Mouse (Mus musculus) liver, adult 2 months (tissue): ENCODE data around the gene Abca5. TPM values are rescaled to one million over a fixed set of nuclear protein-coding genes. Genes with fewer than 3 reads are reported as not detected.
A peak's percentile ranks its signal among the peaks of the same experiment; 100 is the strongest.

Experiments used
- DNase-seq: peaks from one replicate; pipeline ENCODE4 v3.0.0-alpha.2; 2011; ENCODE audit warnings: low read depth, low spot score; ENCODE audit errors: extremely low read depth
- H3K27ac ChIP-seq: fragments of 200-500 bp; replicated peaks from 2 replicates; pipeline ENCODE4 v1.5.1; 2012; ENCODE audit warnings: low read depth, mild to moderate bottlenecking, control low read depth, inconsistent platforms, low read length; ENCODE audit not compliant: insufficient read depth
- H3K27me3 ChIP-seq: fragments of 200-500 bp; 2 replicates; pipeline ENCODE4 v1.6.1; 2012; ENCODE audit warnings: mild to moderate bottlenecking, moderate library complexity, low read length, inconsistent platforms; ENCODE audit not compliant: control insufficient read depth, insufficient read depth
- H3K36me3 ChIP-seq: fragments of 200-500 bp; 2 replicates; pipeline ENCODE4 v1.6.1; 2012; ENCODE audit warnings: low read length, inconsistent platforms; ENCODE audit not compliant: control insufficient read depth, insufficient read depth
- H3K4me1 ChIP-seq: fragments of 200-500 bp; 2 replicates; pipeline ENCODE4 v1.6.1; 2011; ENCODE audit warnings: low read length; ENCODE audit not compliant: control insufficient read depth, insufficient read depth
- H3K4me3 ChIP-seq: fragments of 200-500 bp; 2 replicates; pipeline ENCODE4 v1.5.1; 2011; ENCODE audit warnings: low read depth, mild to moderate bottlenecking, control low read depth, low read length, moderate library complexity; ENCODE audit not compliant: insufficient read depth
- H3K79me2 ChIP-seq: fragments of 200-500 bp; 2 replicates; pipeline ENCODE4 v1.6.1; 2012; ENCODE audit warnings: inconsistent platforms, mild to moderate bottlenecking, low read length, moderate library complexity; ENCODE audit not compliant: control insufficient read depth, insufficient read depth
- H3K9ac ChIP-seq: fragments of 200-500 bp; 2 replicates; pipeline ENCODE4 v1.6.1; 2012; ENCODE audit warnings: low read depth, mild to moderate bottlenecking, control low read depth, inconsistent platforms, low read length
- CTCF ChIP-seq: fragments of 200-500 bp; IDR thresholded peaks from 2 replicates; pipeline ENCODE4 v1.5.1; 2011; ENCODE audit warnings: low read depth, low read length, control low read depth
- POLR2A ChIP-seq: fragments of 200-500 bp; IDR thresholded peaks from 2 replicates; pipeline ENCODE4 v1.6.1; 2011; ENCODE audit warnings: low read length, control low read depth; ENCODE audit not compliant: insufficient read depth; ENCODE audit errors: extremely low read depth
- WGBS: fragments of 180-500 bp; shearing (Covaris S2); methylation state at CpG from one replicate; pipeline ENCODE4 v1.1.7; 2018; 5-methylcytosine and 5-hydroxymethylcytosine counted together
- polyA plus RNA-seq: library from polyadenylated mRNA; depleted of rRNA; stranded (reverse); fragments of >200 nt; gene quantifications from 2 replicates; pipeline ENCODE4 v1.2.3, GENCODE M21; 2012
- total RNA-seq: library from RNA; depleted of rRNA; stranded (reverse); fragments of >200 nt; gene quantifications from 2 replicates; pipeline ENCODE4 v1.2.3, GENCODE M21; 2014

The Abca5 gene
- total and polyA plus RNA-seq, 2 experiments, result 0.49 to 4.0 TPM

DNA sequence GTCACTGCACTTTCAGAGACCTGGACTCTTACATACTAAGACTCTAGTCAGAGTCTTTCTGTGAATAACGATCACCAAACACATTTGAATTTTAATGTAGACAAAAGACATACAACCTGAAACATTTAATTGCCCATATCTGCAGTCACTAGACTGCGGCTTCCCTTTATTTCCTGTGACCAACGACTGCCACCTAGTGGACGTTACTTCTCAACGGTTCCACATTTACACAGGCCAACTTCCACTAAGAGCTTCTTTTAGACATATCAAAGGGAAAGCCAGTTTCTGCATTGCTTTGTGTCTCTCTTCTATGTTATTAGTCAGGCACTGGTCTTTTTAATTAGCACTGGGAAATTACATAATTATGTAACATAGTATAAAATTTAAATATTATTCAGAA, 65.8 kb downstream of the Abca5 start:
- Histone ChIP-seq H3K27ac (no peak overlapping the region), H3K79me2 (no peaks in the 10 kb centered on the region), H3K27me3 (no peaks in the 10 kb centered on the region), H3K36me3 (no peaks in the 10 kb centered on the region), H3K9ac (no peak overlapping the region), H3K4me1 (peaks cover 4% of the 10 kb centered on the region; the same call in 1 of the 2 replicates), H3K4me3 (no peak overlapping the region)
- DNase-seq, result peak; percentile 66
- WGBS, result 1% methylated on average over 5 of the region's 5 CpGs
- TF ChIP-seq CTCF, result 0 out of 2 replicates have a peak, but pooled peaks have one; percentile 30
- TF ChIP-seq POLR2A, result no peak

DNA sequence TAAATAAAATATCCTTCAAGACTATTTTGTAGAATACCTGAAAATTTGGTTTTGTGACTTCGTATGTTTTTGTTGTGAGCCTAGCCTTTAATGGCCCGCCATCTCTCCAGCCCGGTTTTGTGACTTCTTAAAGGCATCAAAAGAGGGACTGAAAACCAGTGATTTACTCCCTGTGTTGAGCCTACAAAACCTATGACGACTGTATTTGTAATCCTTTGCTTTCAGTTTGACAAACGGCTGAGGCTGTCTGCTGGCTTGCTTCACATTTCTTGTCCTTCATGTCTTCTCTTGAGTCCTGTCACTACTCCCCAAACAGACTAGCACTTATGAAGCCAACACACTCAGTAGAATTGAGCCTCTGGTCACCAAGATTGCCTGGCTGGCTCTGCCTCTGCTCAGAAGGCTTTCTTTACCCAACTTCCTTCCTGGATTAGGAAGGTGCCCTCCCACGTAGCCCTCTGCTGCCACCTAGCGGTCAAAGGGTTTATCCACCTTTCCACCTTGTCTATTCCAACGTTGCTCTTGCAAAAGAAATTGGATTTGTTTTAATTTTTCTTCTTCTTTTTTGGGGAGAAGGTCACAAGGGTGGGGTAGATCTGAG, 69.2 kb downstream of the Abca5 start:
- Histone ChIP-seq H3K79me2 (no peaks in the 10 kb centered on the region), H3K4me1 (peaks cover 4% of the 10 kb centered on the region; the same call in 1 of the 2 replicates), H3K9ac (peak overlapping the region; percentile 68), H3K27me3 (no peaks in the 10 kb centered on the region), H3K36me3 (no peaks in the 10 kb centered on the region), H3K27ac (peak overlapping the region; percentile 63), H3K4me3 (peak overlapping the region; percentile 17)
- peak; percentile 80 for DNase-seq
- WGBS, result 24% methylated on average over 8 of the region's 8 CpGs
- TF ChIP-seq POLR2A, result no peak
- peak; percentile 89 for TF ChIP-seq CTCF

DNA sequence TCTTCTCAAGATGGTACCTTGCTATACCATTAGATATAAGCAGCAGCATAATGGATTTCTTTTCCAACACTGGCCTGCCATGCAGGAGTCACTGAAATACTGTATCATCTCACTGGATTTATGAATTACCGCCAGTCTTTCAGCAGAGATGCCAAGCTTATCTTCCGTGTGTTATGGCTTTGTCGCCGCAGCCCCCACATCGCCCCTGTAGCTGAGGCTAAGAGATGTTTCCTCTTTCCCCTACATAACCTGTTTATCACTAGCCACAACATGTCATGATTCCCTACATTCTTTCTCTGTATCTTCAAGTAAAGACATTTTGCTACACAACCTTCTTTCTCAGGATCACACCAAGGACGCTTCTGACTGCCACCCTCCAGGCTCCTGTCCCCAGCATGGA, 70.3 kb downstream of the Abca5 start:
- Histone ChIP-seq H3K27me3 (no peaks in the 10 kb centered on the region), H3K9ac (no peak overlapping the region), H3K79me2 (no peaks in the 10 kb centered on the region), H3K27ac (no peak overlapping the region), H3K4me1 (peaks cover 4% of the 10 kb centered on the region; the same call in 1 of the 2 replicates), H3K4me3 (no peak overlapping the region), H3K36me3 (no peaks in the 10 kb centered on the region)
- 97% methylated on average over 6 of the region's 6 CpGs for WGBS
- DNase-seq, result no peak
- TF ChIP-seq CTCF (no peak), POLR2A (no peak)

DNA sequence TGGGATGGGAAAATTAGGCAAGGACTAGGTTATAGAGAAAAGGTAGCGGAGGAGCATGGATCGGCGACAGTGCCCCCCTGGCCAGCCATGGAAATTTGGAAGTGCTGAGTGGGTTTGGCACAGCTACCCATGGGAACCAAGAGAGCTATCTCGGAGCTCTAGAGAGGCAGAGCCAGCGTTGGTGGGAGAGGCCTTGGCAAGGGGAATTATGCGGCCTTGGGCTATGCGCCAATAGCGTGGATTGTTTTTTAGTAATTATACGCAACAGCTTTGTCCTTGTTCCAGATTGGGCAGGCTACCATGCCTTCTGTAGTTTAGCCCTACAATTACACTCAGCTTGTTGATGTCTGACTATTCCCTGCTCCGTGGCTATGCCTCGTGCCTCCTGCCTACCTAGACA, 70.8 kb downstream of the Abca5 start:
- H3K27me3 ChIP-seq, result no peaks in the 10 kb centered on the region
- 72% methylated on average over 11 of the region's 11 CpGs for WGBS
- no peaks in the 10 kb centered on the region for H3K36me3 ChIP-seq
- H3K4me3 ChIP-seq, result no peak overlapping the region
- no peak overlapping the region for H3K27ac ChIP-seq
- H3K4me1 ChIP-seq, result peaks cover 4% of the 10 kb centered on the region; the same call in 1 of the 2 replicates
- TF ChIP-seq CTCF, result no peak
- TF ChIP-seq POLR2A, result no peak
- DNase-seq, result no peak
- no peaks in the 10 kb centered on the region for H3K79me2 ChIP-seq
- no peak overlapping the region for H3K9ac ChIP-seq

DNA sequence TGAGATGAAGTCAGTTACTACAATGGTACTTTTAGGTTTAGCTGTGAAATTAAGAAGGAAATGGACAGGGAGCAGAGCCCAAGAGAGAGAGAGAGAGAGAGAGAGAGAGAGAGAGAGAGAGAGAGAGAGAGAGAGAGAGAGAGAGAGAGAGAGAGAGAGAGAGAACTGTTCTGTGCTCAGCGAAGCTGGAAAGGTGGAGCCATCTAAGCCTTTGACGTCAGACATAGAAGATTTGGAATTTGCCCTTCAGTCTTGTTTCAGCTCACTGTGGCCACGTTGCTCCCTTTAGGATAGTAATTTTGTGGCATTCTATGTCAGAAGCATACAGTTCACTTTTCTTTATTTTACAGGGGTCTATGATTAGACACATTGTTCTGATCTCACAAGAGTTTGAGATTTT, 75.6 kb downstream of the Abca5 start:
- DNase-seq, result peak; percentile 78
- Histone ChIP-seq H3K27ac (no peak overlapping the region), H3K9ac (no peak overlapping the region), H3K4me3 (no peak overlapping the region), H3K27me3 (no peaks in the 10 kb centered on the region), H3K79me2 (no peaks in the 10 kb centered on the region), H3K36me3 (no peaks in the 10 kb centered on the region), H3K4me1 (peaks cover 5% of the 10 kb centered on the region; the same call in 1 of the 2 replicates)
- 37% methylated on average over 3 of the region's 3 CpGs for WGBS
- TF ChIP-seq POLR2A (no peak), CTCF (no peak)

DNA sequence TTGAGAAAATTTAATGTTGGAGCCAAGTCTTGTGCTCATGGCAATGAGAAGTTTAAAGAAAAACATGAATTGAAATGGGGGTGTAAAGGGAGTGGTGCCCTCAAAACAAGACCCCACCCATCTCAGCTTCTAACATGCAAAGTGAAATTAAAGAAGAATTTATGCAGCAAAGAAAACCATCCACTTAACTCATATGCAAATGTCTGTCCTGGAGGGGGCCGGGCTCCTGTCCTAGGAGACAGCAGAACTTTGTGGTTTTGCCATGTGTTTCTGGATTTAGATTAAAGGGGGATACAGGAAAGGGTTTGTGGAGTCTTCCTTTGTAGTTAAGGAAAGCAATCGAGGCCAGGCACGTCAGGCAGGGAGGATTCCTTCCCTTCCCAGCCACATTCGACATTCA, 79.6 kb downstream of the Abca5 start:
- WGBS, result 79% methylated on average over 4 of the region's 4 CpGs
- H3K9ac ChIP-seq, result no peak overlapping the region
- no peaks in the 10 kb centered on the region for H3K36me3 ChIP-seq
- DNase-seq, result no peak
- no peaks in the 10 kb centered on the region for H3K79me2 ChIP-seq
- TF ChIP-seq CTCF (no peak), POLR2A (no peak)
- peaks cover 12% of the 10 kb centered on the region; the same call in 1 of the 2 replicates for H3K4me1 ChIP-seq
- H3K27ac ChIP-seq, result no peak overlapping the region
- H3K27me3 ChIP-seq, result no peaks in the 10 kb centered on the region
- no peak overlapping the region for H3K4me3 ChIP-seq
